Mouse (Mus musculus): ENCODE measurements at regions not wholly inside any gene's neighbourhood (a gene's known extent, or its start where the extent isn't known, plus 50 kb on each side); places are given as distances from the start of the nearest gene placed in this dataset.
A peak's percentile ranks its signal among the peaks of the same experiment; 100 is the strongest.

- TF ChIP-seq ZKSCAN1 (IDR thresholded peaks at IDR 0.05; ENCODE audit: borderline replicate concordance, low read depth, low read length) (no peak), BHLHE40 (IDR thresholded peaks at IDR 0.05; ENCODE audit: low read depth, low read length) (peak; percentile 22; the same call in 1 of the 2 replicates)
- Histone ChIP-seq H3K9me3 (replicated peaks; ENCODE audit: low read length) (no peaks in the 10 kb centered on the region), H3K4me3 (replicated peaks in 1 of 3; ENCODE audit: low read depth in 2 of 3, low read length in 2 of 3, poor library complexity in 1 of 3) (no peak overlapping the region), H3K4me1 (ENCODE audit: control insufficient read depth in 1 of 2, insufficient read depth in 2 of 2) (peaks cover 0 to 5% of the 10 kb centered on the region in 2 experiments; a peak in 1 of 4 replicates), H3K27me3 (replicated peaks) (no peaks in the 10 kb centered on the region), H3K79me2 (replicated peaks; ENCODE audit: control insufficient read depth, extremely low read depth, insufficient read depth, poor library complexity, severe bottlenecking) (no peaks in the 10 kb centered on the region), H3K4me2 (ENCODE audit: insufficient read depth, low read depth, poor library complexity, severe bottlenecking) (no peak overlapping the region), H3K27ac (ENCODE audit: insufficient read depth, low read depth) (no peak overlapping the region), H3K9ac (ENCODE audit: insufficient read depth, low read depth) (no peak overlapping the region), H3K36me3 (replicated peaks in 1 of 2; ENCODE audit: control insufficient read depth in 1 of 2, insufficient read depth in 1 of 2, low read length in 1 of 2) (no peaks in the 10 kb centered on the region)
- in situ Hi-C loops (cut with MboI; ENCODE audit: low pct_ligation_motif_present, low pct_unique_long_range_greater_than_20kb, low sequenced_read_pairs): no loop called here
- peak; percentile 10 for DNase-seq (ENCODE audit: extremely low read depth)
- dilution Hi-C loops (cut with MboI; ENCODE audit: extremely low pct_ligation_motif_present, extremely low pct_unique_long_range_greater_than_20kb, low sequenced_read_pairs): no loop called here
Observed at GRCm38 (mm10) chr5:39847187-39847586, 91.9 kb upstream of the Hs3st1 start.

- H3K4me3 ChIP-seq (replicated peaks in 1 of 3; ENCODE audit: low read depth in 2 of 3, low read length in 2 of 3, poor library complexity in 1 of 3): no peak overlapping the region
- H3K4me2 ChIP-seq (ENCODE audit: insufficient read depth, low read depth, poor library complexity, severe bottlenecking): no peak overlapping the region
- TF ChIP-seq HCFC1 (IDR thresholded peaks at IDR 0.05; ENCODE audit: low read depth, low read length) (no peak), KAT2A (IDR thresholded peaks at IDR 0.05; ENCODE audit: insufficient replicate concordance, low read length) (no peak), SIN3A (IDR thresholded peaks at IDR 0.05; ENCODE audit: low read length) (no peak), JUN (IDR thresholded peaks at IDR 0.05; ENCODE audit: insufficient read depth, low read depth, low read length) (no peak), NELFE (IDR thresholded peaks at IDR 0.05; ENCODE audit: low read depth, low read length) (no peak), PAX5 (IDR thresholded peaks at IDR 0.05; ENCODE audit: low read length) (no peak), MYC (IDR thresholded peaks at IDR 0.05; ENCODE audit: low read depth, low read length) (no peak), E2F4 (IDR thresholded peaks at IDR 0.05; ENCODE audit: insufficient replicate concordance, low read depth, low read length) (no peak), CHD1 (IDR thresholded peaks at IDR 0.05; ENCODE audit: low read depth, low read length) (no peak), TBP (conservative IDR thresholded peaks at IDR 0.05; ENCODE audit: low read depth, low read length) (no peak)
- H3K4me1 ChIP-seq (ENCODE audit: control insufficient read depth in 1 of 2, insufficient read depth in 2 of 2): no peaks in the 10 kb centered on the region
- H3K9me3 ChIP-seq (replicated peaks; ENCODE audit: low read length): no peaks in the 10 kb centered on the region
- in situ Hi-C loops (cut with MboI; ENCODE audit: low pct_ligation_motif_present, low pct_unique_long_range_greater_than_20kb, low sequenced_read_pairs): no loop called here
- no peak for DNase-seq (ENCODE audit: extremely low read depth)
- H3K36me3 ChIP-seq (replicated peaks in 1 of 2; ENCODE audit: control insufficient read depth in 1 of 2, insufficient read depth in 1 of 2, low read length in 1 of 2): no peaks in the 10 kb centered on the region
- no peak overlapping the region for H3K9ac ChIP-seq (ENCODE audit: insufficient read depth, low read depth)
- H3K79me2 ChIP-seq (replicated peaks; ENCODE audit: control insufficient read depth, extremely low read depth, insufficient read depth, poor library complexity, severe bottlenecking): no peaks in the 10 kb centered on the region
- H3K27ac ChIP-seq (ENCODE audit: insufficient read depth, low read depth): no peak overlapping the region
- no peaks in the 10 kb centered on the region for H3K27me3 ChIP-seq (replicated peaks)
- dilution Hi-C loops (cut with MboI; ENCODE audit: extremely low pct_ligation_motif_present, extremely low pct_unique_long_range_greater_than_20kb, low sequenced_read_pairs): no loop called here
Observed at GRCm38 (mm10) chr5:39841186-39841585, 85.9 kb upstream of the Hs3st1 start.

GRCm38 (mm10) chr5:39840576-39840975, 85.3 kb upstream of the Hs3st1 start:
- TF ChIP-seq TBP (conservative IDR thresholded peaks at IDR 0.05; ENCODE audit: low read depth, low read length) (no peak), USF2 (conservative IDR thresholded peaks at IDR 0.05; ENCODE audit: low read depth, low read length) (no peak), UBTF (IDR thresholded peaks at IDR 0.05; ENCODE audit: low read depth, low read length) (no peak), NELFE (IDR thresholded peaks at IDR 0.05; ENCODE audit: low read depth, low read length) (no peak), CHD2 (IDR thresholded peaks at IDR 0.05; ENCODE audit: low read length) (no peak), TCF12 (IDR thresholded peaks at IDR 0.05; ENCODE audit: low read depth, low read length) (no peak), ZC3H11A (IDR thresholded peaks at IDR 0.05; ENCODE audit: low read depth, low read length) (no peak), MYC (IDR thresholded peaks at IDR 0.05; ENCODE audit: low read depth, low read length) (no peak), CTCF (conservative IDR thresholded peaks at IDR 0.05 in 1 of 2, IDR thresholded peaks at IDR 0.05 in 1 of 2; ENCODE audit: low read depth in 2 of 2, low read length in 2 of 2) (no peak), JUND (conservative IDR thresholded peaks at IDR 0.05; ENCODE audit: low read depth, low read length) (no peak)
- H3K9ac ChIP-seq (ENCODE audit: insufficient read depth, low read depth): no peak overlapping the region
- H3K9me3 ChIP-seq (replicated peaks; ENCODE audit: low read length): no peaks in the 10 kb centered on the region
- H3K4me3 ChIP-seq (replicated peaks in 1 of 3; ENCODE audit: low read depth in 2 of 3, low read length in 2 of 3, poor library complexity in 1 of 3): no peak overlapping the region
- no peak for DNase-seq (ENCODE audit: extremely low read depth)
- H3K36me3 ChIP-seq (replicated peaks in 1 of 2; ENCODE audit: control insufficient read depth in 1 of 2, insufficient read depth in 1 of 2, low read length in 1 of 2): no peaks in the 10 kb centered on the region
- H3K27ac ChIP-seq (ENCODE audit: insufficient read depth, low read depth): no peak overlapping the region
- H3K4me1 ChIP-seq (ENCODE audit: control insufficient read depth in 1 of 2, insufficient read depth in 2 of 2): no peaks in the 10 kb centered on the region
- H3K4me2 ChIP-seq (ENCODE audit: insufficient read depth, low read depth, poor library complexity, severe bottlenecking): no peak overlapping the region
- in situ Hi-C loops (cut with MboI; ENCODE audit: low pct_ligation_motif_present, low pct_unique_long_range_greater_than_20kb, low sequenced_read_pairs) (no loop called here), dilution Hi-C loops (cut with MboI; ENCODE audit: extremely low pct_ligation_motif_present, extremely low pct_unique_long_range_greater_than_20kb, low sequenced_read_pairs) (no loop called here)
- H3K79me2 ChIP-seq (replicated peaks; ENCODE audit: control insufficient read depth, extremely low read depth, insufficient read depth, poor library complexity, severe bottlenecking): no peaks in the 10 kb centered on the region
- H3K27me3 ChIP-seq (replicated peaks): no peaks in the 10 kb centered on the region
